Comparison of ENCODE assay signal across 10 mouse cellular contexts in the genomic region with DNA sequence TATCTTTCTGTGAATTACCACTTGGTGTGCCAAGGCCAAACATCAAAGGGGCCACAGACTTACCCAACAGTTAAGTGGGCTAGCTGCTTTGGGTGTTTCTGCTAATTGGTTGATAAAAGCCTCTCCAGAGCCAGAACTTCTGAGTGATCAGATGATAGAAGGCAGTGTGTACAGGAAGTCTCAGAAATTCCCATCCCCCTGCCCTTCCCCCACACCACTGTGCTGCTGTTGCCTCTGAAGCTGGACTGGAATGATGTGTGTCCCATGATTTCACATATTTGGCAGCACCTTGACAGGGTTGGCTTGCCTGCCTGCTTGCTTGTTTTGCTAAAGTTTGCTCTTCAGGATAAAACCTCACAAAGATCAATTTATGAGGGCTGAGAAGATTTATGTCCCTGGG.
A peak's percentile ranks its signal among the peaks of the same experiment; 100 is the strongest.
DNase-seq lines count a peak whose midpoint lies in the region; ATAC-seq and TF ChIP-seq lines count a peak whose summit lies in the region.
"Had no signal": no experiment of that assay in that cellular context is flagged by ENCODE, and none has a peak within 500 bp of the region (broad histone marks: within the 10 kb centered on the region; RNA-seq: fewer than 3 reads in every experiment).

No protein-coding gene starts in this region.

- H3K4me3 ChIP-seq in gastrocnemius, adult 2 months = no peak overlapping the region
- H3K4me3 ChIP-seq in hindbrain, embryonic 12.5 days = no peak overlapping the region
- H3K4me3 ChIP-seq: midbrain, embryonic 15.5 days had no signal

- intact Hi-C loops in gastrocnemius, adult 2 months (cut with DNase I) = no loop called here

- peak; percentile 41 for ATAC-seq in inflammation-experienced regulatory T-cells, adult 6 months
- ATAC-seq in hindbrain, embryonic 12.5 days (ENCODE audit: low FRiP score) = no peak
- ATAC-seq in monocyte, adult 5-6 weeks (replicated peaks; ENCODE audit: insufficient number of reproducible peaks, low FRiP score, low TSS enrichment, poor library complexity, severe bottlenecking) = no peak
- ATAC-seq: midbrain, embryonic 15.5 days had no signal

- H3K9me3 ChIP-seq in hindbrain, embryonic 12.5 days (replicated peaks) = no peaks in the 10 kb centered on the region
- H3K9me3 ChIP-seq: midbrain, embryonic 15.5 days had no signal

- no peaks in the 10 kb centered on the region for H3K36me3 ChIP-seq in hindbrain, embryonic 12.5 days
- H3K36me3 ChIP-seq: midbrain, embryonic 15.5 days had no signal

- no peaks in the 10 kb centered on the region for H3K4me1 ChIP-seq in hindbrain, embryonic 12.5 days
- H3K4me1 ChIP-seq: midbrain, embryonic 15.5 days had no signal

- peak; percentile 32 for DNase-seq in gastrocnemius, adult 2 months
- no peak for DNase-seq in gastrocnemius, postnatal 10 days
- DNase-seq in T-cell, adult 2 months (ENCODE audit: low spot score) = peak; percentile 3
- peak; percentile 10 for DNase-seq in lung, postnatal 25 days (ENCODE audit: low spot score)
- no peak for DNase-seq in cerebellum, postnatal 14 days
- DNase-seq: thymus, adult 18-20 months had no signal

- TF ChIP-seq CTCF in gastrocnemius, adult 2 months (IDR thresholded peaks at IDR 0.05) = no peak

- no peaks in the 10 kb centered on the region for H3K27me3 ChIP-seq in hindbrain, embryonic 12.5 days
- H3K27me3 ChIP-seq: midbrain, embryonic 15.5 days had no signal

- no peak overlapping the region for H3K4me2 ChIP-seq in hindbrain, embryonic 12.5 days (replicated peaks)
- H3K4me2 ChIP-seq: midbrain, embryonic 15.5 days had no signal

- H3K9ac ChIP-seq in hindbrain, embryonic 12.5 days = no peak overlapping the region
- H3K9ac ChIP-seq: midbrain, embryonic 15.5 days had no signal

- no peak overlapping the region for H3K27ac ChIP-seq in gastrocnemius, adult 2 months
- no peak overlapping the region for H3K27ac ChIP-seq in hindbrain, embryonic 12.5 days
- H3K27ac ChIP-seq: midbrain, embryonic 15.5 days had no signal

Comparison
In these comparisons a context has a peak if more than half of its experiments do, and no peak if none do; other contexts are left out.
1. DNase-seq: peak in gastrocnemius, adult 2 months (single experiment), T-cell, adult 2 months (single experiment) and lung, postnatal 25 days (single experiment); none in gastrocnemius, postnatal 10 days (single experiment) and cerebellum, postnatal 14 days (0 of 2).